Mouse (Mus musculus) thymus, adult 18-20 months (tissue): ENCODE results near the gene Cep164.
"Not testable (repeated sequence)": the region's sequence is repeated elsewhere in the genome, so short reads cannot be mapped to it uniquely, and the experiment has no call there.

Experiments
- DNase-seq, 2 experiments: peaks; one replicate each; pipeline ENCODE4 v3.0.0; 2022; ENCODE audit warnings: mixed read lengths in 2 of 2

Gene Cep164

GRCm38 (mm10) chr9:45828291-45828963, at the start of gene Cep164:
Gene Cep164, minus strand, starts transcription at chr9:45828691.
- peak; percentile 80 to 89 for DNase-seq

- DNase-seq: no peak
Measured at GRCm38 (mm10) chr9:45877928-45878327, 49.4 kb upstream of the Cep164 start.

GRCm38 (mm10) chr9:45870265-45870664, 41.8 kb upstream of the Cep164 start:
- no peak for DNase-seq

GRCm38 (mm10) chr9:45869181-45869580, 40.7 kb upstream of the Cep164 start:
- DNase-seq: no peak

GRCm38 (mm10) chr9:45861813-45862212, 33.3 kb upstream of the Cep164 start:
- no peak for DNase-seq

- no peak for DNase-seq
Measured at GRCm38 (mm10) chr9:45859364-45859763, 30.9 kb upstream of the Cep164 start.

- no peak for DNase-seq
Measured at GRCm38 (mm10) chr9:45854136-45854535, 25.6 kb upstream of the Cep164 start.

- DNase-seq: no peak
Measured at GRCm38 (mm10) chr9:45853695-45854094, 25.2 kb upstream of the Cep164 start.

- no peak for DNase-seq
Measured at GRCm38 (mm10) chr9:45851776-45852175, 23.3 kb upstream of the Cep164 start.

- DNase-seq: no peak
Measured at GRCm38 (mm10) chr9:45851330-45851729, 22.8 kb upstream of the Cep164 start.

- DNase-seq: no peak
Measured at GRCm38 (mm10) chr9:45850528-45851155, 22.2 kb upstream of the Cep164 start.

GRCm38 (mm10) chr9:45849528-45850408, 21.3 kb upstream of the Cep164 start:
- DNase-seq: no peak

- no peak for DNase-seq
Measured at GRCm38 (mm10) chr9:45846891-45847460, 18.5 kb upstream of the Cep164 start.

GRCm38 (mm10) chr9:45846176-45846575, 17.7 kb upstream of the Cep164 start:
- not testable (repeated sequence) for DNase-seq

GRCm38 (mm10) chr9:45845541-45845940, 17.1 kb upstream of the Cep164 start:
- DNase-seq: no peak

GRCm38 (mm10) chr9:45843780-45844179, 15.3 kb upstream of the Cep164 start:
- no peak for DNase-seq

- DNase-seq: no peak
Measured at GRCm38 (mm10) chr9:45843007-45843406, 14.5 kb upstream of the Cep164 start.

- DNase-seq: no peak
Measured at GRCm38 (mm10) chr9:45841458-45841857, 13.0 kb upstream of the Cep164 start.

- no peak for DNase-seq
Measured at GRCm38 (mm10) chr9:45840331-45840730, 11.8 kb upstream of the Cep164 start.

GRCm38 (mm10) chr9:45839982-45840300, 11.4 kb upstream of the Cep164 start:
- no peak for DNase-seq

- no peak for DNase-seq
Measured at GRCm38 (mm10) chr9:45839139-45839981, 10.9 kb upstream of the Cep164 start.

- DNase-seq: no peak
Measured at GRCm38 (mm10) chr9:45838434-45839138, 10.1 kb upstream of the Cep164 start, which contains the start of gene Bace1. Gene Bace1, plus strand, starts transcription at chr9:45838580.
